Mouse (Mus musculus) cerebellum, adult 2 months (tissue): ENCODE data around the gene Dcun1d4.

Experiments
- CTCF ChIP-seq: fragments of 200-500 bp; IDR thresholded peaks from 2 replicates; pipeline ENCODE4 v1.5.1; 2011; ENCODE audit warnings: low read depth, mild to moderate bottlenecking, control low read depth, low read length, moderate library complexity, borderline replicate concordance; ENCODE audit not compliant: insufficient read depth
- POLR2A ChIP-seq: fragments of 200-500 bp; IDR thresholded peaks from 2 replicates; pipeline ENCODE4 v1.6.1; 2011; ENCODE audit warnings: low read length, control low read depth, borderline replicate concordance; ENCODE audit not compliant: insufficient read depth

DNA sequence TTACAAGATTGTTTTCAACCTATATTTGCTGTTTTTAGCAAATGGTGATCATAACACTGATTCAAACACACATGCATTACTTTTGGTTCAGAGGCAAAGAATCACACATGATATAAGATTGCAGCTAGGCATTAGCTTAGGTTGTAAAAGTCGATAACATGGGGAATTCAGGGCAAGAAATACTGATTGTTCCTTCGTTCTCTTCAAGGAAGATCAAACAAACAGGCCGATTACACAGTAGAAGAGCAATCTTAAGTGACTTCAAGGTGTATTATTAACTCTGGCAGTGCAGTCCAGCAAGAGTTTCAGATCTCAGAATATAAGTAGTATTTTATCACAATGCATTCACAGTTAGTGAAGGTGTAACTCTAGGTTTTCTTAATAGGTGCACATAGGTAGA is 106.3 kb downstream of the Dcun1d4 start:
- no peak for TF ChIP-seq CTCF
- TF ChIP-seq POLR2A, result no peak
